Mouse (Mus musculus) gastrocnemius, postnatal 25 days (tissue): ENCODE measurements around the gene Srrm4. TPM values are rescaled to one million over a fixed set of nuclear protein-coding genes. Genes with fewer than 3 reads are reported as not detected.

Experiments used
- DNase-seq: peaks from one replicate; pipeline ENCODE4 v3.0.0; 2022
- total RNA-seq, 2 experiments: library from RNA; stranded (reverse); gene quantifications; 1 replicate in 1 of 2; 2 replicates in 1 of 2; pipeline ENCODE4 v1.2.3; 2021

Gene Srrm4
- total RNA-seq, 2 experiments from 2014 or later: 0.20 to 0.24 TPM

GRCm38 (mm10) chr5:116405934-116406333, 185.7 kb downstream of the Srrm4 start:
- no peak for DNase-seq

- no peak for DNase-seq
These were observed 187.6 kb downstream of the Srrm4 start for GRCm38 (mm10) chr5:116404063-116404462.

GRCm38 (mm10) chr5:116400801-116401200, 190.8 kb downstream of the Srrm4 start:
- no peak for DNase-seq

- no peak for DNase-seq
These were observed 191.4 kb downstream of the Srrm4 start for GRCm38 (mm10) chr5:116400042-116400730.

GRCm38 (mm10) chr5:116396104-116396503, 195.5 kb downstream of the Srrm4 start:
- no peak for DNase-seq

GRCm38 (mm10) chr5:116392603-116393002, 199.0 kb downstream of the Srrm4 start:
- peak; percentile 49 for DNase-seq

- DNase-seq: peak; percentile 26
These were observed 201.6 kb downstream of the Srrm4 start for GRCm38 (mm10) chr5:116389856-116390542.

- DNase-seq: no peak
These were observed 202.3 kb downstream of the Srrm4 start for GRCm38 (mm10) chr5:116389321-116389720.

Other genes starting within 250 kb of the Srrm4 start
- gene Hspb8, start 169.0 kb downstream of the Srrm4 start, total RNA-seq: 100 to 1,000 TPM; 216 to 227 TPM